Mouse (Mus musculus): ENCODE data around the gene Abhd5. TPM values are rescaled to one million over a fixed set of nuclear protein-coding genes. Genes with fewer than 3 reads are reported as not detected.

Abhd5 gene
- polyA plus RNA-seq, 1 experiment from 2014 or later = 18.5 TPM

GRCm38 (mm10) chr9:122350396-122351130 is 845 bp upstream of the Abhd5 start:
- H3K27me3 ChIP-seq = peaks cover 9% of the 10 kb centered on the region; the same call in 1 of the 2 replicates
- H3K4me1 ChIP-seq = no peaks in the 10 kb centered on the region
- no peak overlapping the region for H3K9ac ChIP-seq
- peak overlapping the region; percentile 70; the same call in 1 of the 2 replicates for H3K4me3 ChIP-seq (replicated peaks)
- no peak for ATAC-seq (ENCODE audit: low FRiP score)
- peak overlapping the region; percentile 65; the same call in 1 of the 2 replicates for H3K4me2 ChIP-seq
- no peak overlapping the region for H3K27ac ChIP-seq
- 82% methylated on average over 7 of the region's 7 CpGs for WGBS
- H3K36me3 ChIP-seq (replicated peaks) = no peaks in the 10 kb centered on the region
- H3K9me3 ChIP-seq = no peaks in the 10 kb centered on the region

- Histone ChIP-seq H3K27me3 (peaks cover 9% of the 10 kb centered on the region; the same call in 1 of the 2 replicates), H3K4me1 (no peaks in the 10 kb centered on the region), H3K9ac (peak overlapping the region; percentile 75), H3K9me3 (no peaks in the 10 kb centered on the region), H3K27ac (peak overlapping the region; percentile 61; the same call in 1 of the 2 replicates), H3K4me3 (replicated peaks) (peak overlapping the region; percentile 70), H3K36me3 (replicated peaks) (no peaks in the 10 kb centered on the region), H3K4me2 (peak overlapping the region; percentile 65)
- no peak; the same call in 1 of the 2 replicates for ATAC-seq (ENCODE audit: low FRiP score)
- 1% methylated on average over 30 of the region's 30 CpGs for WGBS
Measured at GRCm38 (mm10) chr9:122352025-122352392, 601 bp downstream of the Abhd5 start.

- Histone ChIP-seq H3K9ac (no peak overlapping the region), H3K4me2 (no peak overlapping the region), H3K4me3 (replicated peaks) (no peak overlapping the region), H3K9me3 (no peaks in the 10 kb centered on the region), H3K27me3 (peaks cover 9% of the 10 kb centered on the region; the same call in 1 of the 2 replicates), H3K36me3 (replicated peaks) (no peaks in the 10 kb centered on the region), H3K4me1 (no peaks in the 10 kb centered on the region), H3K27ac (no peak overlapping the region)
- 83% methylated on average over 4 of the region's 4 CpGs for WGBS
- ATAC-seq (ENCODE audit: low FRiP score) = no peak
Measured at GRCm38 (mm10) chr9:122352911-122353310, 1.5 kb downstream of the Abhd5 start.

DNA sequence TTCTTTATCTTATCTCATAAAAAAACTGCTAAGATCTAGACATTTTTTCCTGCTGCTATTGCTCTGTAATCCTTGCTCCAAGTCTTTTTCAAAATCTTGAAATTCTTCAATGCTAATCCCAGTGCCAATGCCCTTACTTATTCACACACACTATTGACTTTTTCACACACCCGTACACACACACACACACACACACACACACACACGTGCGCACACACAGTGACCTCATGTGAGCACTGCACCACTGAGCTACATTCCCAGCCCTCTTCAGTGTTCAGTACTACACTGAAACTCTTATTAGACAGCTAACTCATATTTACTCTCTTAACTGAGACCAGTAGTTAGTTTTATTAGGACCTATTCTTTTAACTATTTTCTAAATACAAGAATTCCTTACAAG is 2.8 kb downstream of the Abhd5 start:
- H3K9ac ChIP-seq = no peak overlapping the region
- no peaks in the 10 kb centered on the region for H3K4me1 ChIP-seq
- H3K36me3 ChIP-seq (replicated peaks) = no peaks in the 10 kb centered on the region
- WGBS = 80% methylated on average over 3 of the region's 3 CpGs
- ATAC-seq (ENCODE audit: low FRiP score) = no peak
- no peak overlapping the region for H3K4me2 ChIP-seq
- no peak overlapping the region for H3K4me3 ChIP-seq (replicated peaks)
- H3K27me3 ChIP-seq = peaks cover 9% of the 10 kb centered on the region; the same call in 1 of the 2 replicates
- no peaks in the 10 kb centered on the region for H3K9me3 ChIP-seq
- H3K27ac ChIP-seq = no peak overlapping the region

DNA sequence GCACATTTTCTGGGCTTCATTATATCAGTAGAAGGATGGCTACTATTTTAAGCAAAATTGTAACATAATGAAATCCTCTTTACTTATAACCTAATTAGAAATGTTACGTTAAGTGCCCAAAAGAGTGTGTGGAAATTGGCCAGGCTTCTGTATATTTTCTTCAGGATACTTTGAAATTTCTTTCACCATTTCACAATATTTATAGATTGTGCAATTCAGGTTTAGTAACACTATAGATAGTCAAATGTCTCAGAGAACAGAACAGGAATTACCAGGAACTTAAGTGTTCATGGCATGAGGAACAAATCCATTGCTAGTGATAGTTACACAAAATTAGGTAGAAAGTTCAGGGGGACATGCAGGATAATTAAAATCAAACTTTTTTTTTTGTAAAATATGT is 5.7 kb downstream of the Abhd5 start:
- ATAC-seq (ENCODE audit: low FRiP score) = no peak
- Histone ChIP-seq H3K27me3 (peaks cover 6% of the 10 kb centered on the region; the same call in 1 of the 2 replicates), H3K9me3 (no peaks in the 10 kb centered on the region), H3K36me3 (replicated peaks) (no peaks in the 10 kb centered on the region), H3K9ac (no peak overlapping the region), H3K4me1 (no peaks in the 10 kb centered on the region), H3K4me2 (no peak overlapping the region), H3K4me3 (replicated peaks) (no peak overlapping the region), H3K27ac (no peak overlapping the region)
- 93% methylated on average over 1 of the region's 1 CpGs for whole genome bisulfite sequencing

DNA sequence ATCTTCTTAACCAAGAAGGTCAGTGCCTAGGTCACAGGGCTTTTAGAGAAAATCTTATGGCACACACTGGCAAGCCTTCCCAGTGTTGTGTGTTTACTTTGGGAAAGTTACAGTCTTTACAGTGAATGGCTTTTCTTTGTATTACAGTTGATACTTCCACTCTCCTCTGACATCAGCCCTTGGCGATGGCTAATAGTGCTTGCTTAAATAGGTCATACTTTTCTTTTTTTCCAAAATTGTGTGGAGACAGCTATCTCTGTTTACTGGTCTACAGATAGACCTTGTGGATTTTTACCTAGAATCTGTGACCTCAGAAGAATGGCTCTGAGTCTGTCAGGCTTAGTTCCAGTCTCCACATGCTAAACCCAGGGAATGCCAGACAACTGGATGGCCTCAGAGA is 6.2 kb downstream of the Abhd5 start:
- 97% methylated on average over 1 of the region's 1 CpGs for WGBS
- Histone ChIP-seq H3K4me2 (no peak overlapping the region), H3K27ac (no peak overlapping the region), H3K4me1 (no peaks in the 10 kb centered on the region), H3K27me3 (peaks cover 6% of the 10 kb centered on the region; the same call in 1 of the 2 replicates), H3K9me3 (no peaks in the 10 kb centered on the region), H3K4me3 (replicated peaks) (no peak overlapping the region), H3K9ac (no peak overlapping the region), H3K36me3 (replicated peaks) (no peaks in the 10 kb centered on the region)
- no peak for ATAC-seq (ENCODE audit: low FRiP score)

- no peaks in the 10 kb centered on the region for H3K4me1 ChIP-seq
- no peaks in the 10 kb centered on the region for H3K9me3 ChIP-seq
- no peaks in the 10 kb centered on the region; the same call in 1 of the 2 replicates for H3K36me3 ChIP-seq (replicated peaks)
- no peak for ATAC-seq (ENCODE audit: low FRiP score)
- H3K9ac ChIP-seq = no peak overlapping the region
- no peak overlapping the region for H3K4me2 ChIP-seq
- H3K4me3 ChIP-seq (replicated peaks) = no peak overlapping the region
- 97% methylated on average over 1 of the region's 1 CpGs for WGBS
- no peaks in the 10 kb centered on the region for H3K27me3 ChIP-seq
- no peak overlapping the region for H3K27ac ChIP-seq
Measured at GRCm38 (mm10) chr9:122364171-122364570, 12.8 kb downstream of the Abhd5 start.

- Histone ChIP-seq H3K4me3 (replicated peaks) (no peak overlapping the region), H3K27ac (no peak overlapping the region), H3K4me1 (no peaks in the 10 kb centered on the region), H3K9ac (no peak overlapping the region), H3K36me3 (replicated peaks) (no peaks in the 10 kb centered on the region; the same call in 1 of the 2 replicates), H3K4me2 (no peak overlapping the region), H3K9me3 (no peaks in the 10 kb centered on the region), H3K27me3 (no peaks in the 10 kb centered on the region)
- whole genome bisulfite sequencing = over 99% methylated on average over 6 of the region's 6 CpGs
- ATAC-seq (ENCODE audit: low FRiP score) = no peak
Measured at GRCm38 (mm10) chr9:122370292-122370794, 18.9 kb downstream of the Abhd5 start.

DNA sequence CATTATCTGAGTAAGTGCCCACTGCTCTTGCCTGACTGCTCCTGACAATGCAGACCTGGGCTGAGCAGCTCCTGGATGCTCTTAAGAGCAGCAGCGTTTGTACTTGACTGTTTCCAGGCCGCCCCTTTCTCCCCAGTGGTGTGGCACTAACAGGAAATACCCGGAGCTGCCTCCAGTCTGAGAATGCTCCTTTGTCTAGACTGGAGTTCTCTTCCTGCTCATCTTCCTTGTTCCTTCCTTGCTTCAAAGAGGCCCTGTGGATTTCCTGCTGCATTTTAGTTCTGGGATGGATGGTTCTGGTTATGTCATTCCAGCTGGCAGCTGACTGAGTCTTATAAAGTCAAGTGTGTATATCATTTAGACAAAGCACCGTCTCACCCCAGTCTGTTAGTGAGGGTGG is 21.1 kb downstream of the Abhd5 start:
- Histone ChIP-seq H3K27me3 (no peaks in the 10 kb centered on the region), H3K27ac (no peak overlapping the region), H3K4me3 (replicated peaks) (no peak overlapping the region), H3K4me2 (no peak overlapping the region), H3K9ac (no peak overlapping the region), H3K4me1 (no peaks in the 10 kb centered on the region), H3K9me3 (no peaks in the 10 kb centered on the region), H3K36me3 (replicated peaks) (no peaks in the 10 kb centered on the region; the same call in 1 of the 2 replicates)
- WGBS = 69% methylated on average over 4 of the region's 4 CpGs
- no peak for ATAC-seq (ENCODE audit: low FRiP score)

GRCm38 (mm10) chr9:122372991-122373390 is 21.6 kb downstream of the Abhd5 start:
- no peak for ATAC-seq (ENCODE audit: low FRiP score)
- H3K9ac ChIP-seq = no peak overlapping the region
- H3K4me2 ChIP-seq = no peak overlapping the region
- H3K4me3 ChIP-seq (replicated peaks) = no peak overlapping the region
- no peaks in the 10 kb centered on the region for H3K27me3 ChIP-seq
- no peaks in the 10 kb centered on the region for H3K4me1 ChIP-seq
- H3K27ac ChIP-seq = no peak overlapping the region
- no peaks in the 10 kb centered on the region for H3K36me3 ChIP-seq (replicated peaks)
- no peaks in the 10 kb centered on the region for H3K9me3 ChIP-seq
- 93% methylated on average over 1 of the region's 1 CpGs for WGBS

- WGBS = 93% methylated on average over 6 of the region's 6 CpGs
- no peaks in the 10 kb centered on the region for H3K9me3 ChIP-seq
- no peak for ATAC-seq (ENCODE audit: low FRiP score)
- no peak overlapping the region for H3K9ac ChIP-seq
- H3K36me3 ChIP-seq (replicated peaks) = no peaks in the 10 kb centered on the region
- H3K4me1 ChIP-seq = peaks cover 6% of the 10 kb centered on the region; the same call in 1 of the 2 replicates
- no peak overlapping the region for H3K4me3 ChIP-seq (replicated peaks)
- no peak overlapping the region for H3K4me2 ChIP-seq
- no peak overlapping the region for H3K27ac ChIP-seq
- no peaks in the 10 kb centered on the region for H3K27me3 ChIP-seq
Measured at GRCm38 (mm10) chr9:122378986-122379385, 27.6 kb downstream of the Abhd5 start.

DNA sequence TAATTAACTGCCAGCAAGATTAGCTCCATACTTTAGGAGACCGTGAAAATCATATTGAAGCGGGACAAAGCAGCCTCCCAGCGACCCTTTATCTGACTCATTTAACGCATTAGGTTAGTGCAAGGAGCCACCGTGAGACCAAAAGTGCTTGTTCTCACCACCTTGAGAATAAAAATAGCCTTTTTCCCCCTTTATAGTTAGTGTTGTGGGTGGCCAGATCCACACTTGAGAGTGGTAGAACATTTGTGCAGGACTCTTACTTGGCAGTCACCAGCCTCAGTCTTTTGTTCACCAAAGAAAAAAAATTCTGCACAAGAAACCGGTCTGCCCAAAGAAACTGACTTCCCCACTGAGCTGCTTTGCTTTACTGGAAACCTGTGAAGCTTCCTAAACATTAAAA is 29.6 kb downstream of the Abhd5 start:
- no peak overlapping the region for H3K9ac ChIP-seq
- no peaks in the 10 kb centered on the region for H3K36me3 ChIP-seq (replicated peaks)
- H3K4me1 ChIP-seq = peaks cover 6% of the 10 kb centered on the region; the same call in 1 of the 2 replicates
- H3K9me3 ChIP-seq = no peaks in the 10 kb centered on the region
- H3K4me3 ChIP-seq (replicated peaks) = no peak overlapping the region
- H3K27me3 ChIP-seq = no peaks in the 10 kb centered on the region
- H3K27ac ChIP-seq = no peak overlapping the region
- H3K4me2 ChIP-seq = no peak overlapping the region
- no peak for ATAC-seq (ENCODE audit: low FRiP score)
- 52% methylated on average over 6 of the region's 6 CpGs for WGBS

DNA sequence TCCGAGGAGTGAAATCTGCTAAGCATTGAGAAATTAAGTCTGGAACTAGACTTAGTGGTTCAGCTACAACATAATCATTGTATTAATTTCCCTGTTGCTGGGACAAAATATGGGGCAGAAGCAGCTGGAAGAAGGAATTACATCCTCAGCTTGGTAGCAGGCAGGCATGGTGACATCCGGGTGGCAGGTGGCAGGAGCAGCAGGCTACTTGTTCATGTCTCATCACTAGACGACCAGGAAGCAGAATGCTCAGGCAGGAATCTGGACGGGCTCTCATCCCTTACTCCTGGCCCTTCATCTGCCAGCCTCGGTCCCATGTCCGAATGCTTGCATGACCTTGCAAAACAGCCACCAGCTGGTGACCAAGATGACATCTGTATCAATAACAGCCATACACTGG is 30.6 kb downstream of the Abhd5 start:
- WGBS = 87% methylated on average over 6 of the region's 6 CpGs
- Histone ChIP-seq H3K4me3 (replicated peaks) (no peak overlapping the region), H3K4me2 (no peak overlapping the region), H3K27ac (no peak overlapping the region), H3K27me3 (no peaks in the 10 kb centered on the region), H3K9me3 (no peaks in the 10 kb centered on the region), H3K9ac (no peak overlapping the region), H3K36me3 (replicated peaks) (no peaks in the 10 kb centered on the region), H3K4me1 (peaks cover 6% of the 10 kb centered on the region; the same call in 1 of the 2 replicates)
- ATAC-seq (ENCODE audit: low FRiP score) = no peak
